Mouse (Mus musculus) G1E (cell line): Measurements from ENCODE around the gene Rasa1. TPM values are rescaled to one million over a fixed set of nuclear protein-coding genes. Genes with fewer than 3 reads are reported as not detected.

ENCODE experiments used
- ATAC-seq: 2 replicates; pipeline ENCODE4 v1.8.0; 2016; ENCODE audit warnings: mild to moderate bottlenecking; ENCODE audit not compliant: insufficient number of reproducible peaks, poor library complexity, low FRiP score, severe bottlenecking; ENCODE audit errors: extremely low read depth
- DNase-seq: peaks from one replicate; pipeline ENCODE4 v3.0.0; 2012; ENCODE audit warnings: low spot score
- H3K27me3 ChIP-seq: 2 replicates; pipeline ENCODE4 v1.6.1; 2012; ENCODE audit warnings: mild to moderate bottlenecking, low read length, inconsistent platforms; ENCODE audit not compliant: insufficient read depth
- H3K36me3 ChIP-seq: replicated peaks from 2 replicates; pipeline ENCODE3; 2012; ENCODE audit warnings: mild to moderate bottlenecking, inconsistent platforms
- H3K4me1 ChIP-seq: 2 replicates; pipeline ENCODE4 v1.6.1; 2012; ENCODE audit warnings: low read depth, low read length, inconsistent platforms, mixed read lengths; ENCODE audit not compliant: insufficient read depth
- H3K4me3 ChIP-seq: 2 replicates; pipeline ENCODE4 v1.5.1; 2012; ENCODE audit warnings: low read depth, mild to moderate bottlenecking, inconsistent platforms, low read length, moderate library complexity, mixed read lengths
- H3K9me3 ChIP-seq: replicated peaks from 2 replicates; pipeline ENCODE4 v1.6.1; 2012; ENCODE audit warnings: inconsistent platforms
- CTCF ChIP-seq: IDR thresholded peaks from 2 replicates; pipeline ENCODE4 v1.5.1; 2012; ENCODE audit warnings: low read depth, low read length, inconsistent platforms, mixed read lengths
- GATA1 ChIP-seq: IDR thresholded peaks from 2 replicates; pipeline ENCODE4 v1.6.1; 2012; ENCODE audit warnings: borderline replicate concordance, low read length, inconsistent platforms, mixed read lengths
- GATA2 ChIP-seq: IDR thresholded peaks from 2 replicates; pipeline ENCODE4 v1.6.1; 2012; ENCODE audit warnings: low read depth, low read length, inconsistent platforms, borderline replicate concordance
- POLR2AphosphoS5 ChIP-seq: IDR thresholded peaks from 2 replicates; pipeline ENCODE4 v1.6.1; 2012; ENCODE audit warnings: low read depth, low read length, inconsistent platforms; ENCODE audit not compliant: insufficient replicate concordance
- TAL1 ChIP-seq: conservative IDR thresholded peaks from 2 replicates; pipeline ENCODE4 v1.6.1; 2012; ENCODE audit warnings: low read depth, low read length, inconsistent platforms, mixed read lengths
- polyA plus RNA-seq: library from polyadenylated mRNA; stranded (reverse); fragments of >175 nt; gene quantifications from 2 replicates; pipeline ENCODE4 v1.2.3, GENCODE M21; 2012
- total RNA-seq, 2 experiments: library from RNA; stranded (forward) in 1 of 2; stranded (reverse) in 1 of 2; fragments of 200-1000 nt in 1 of 2; fragments of >200 nt in 1 of 2; fragmentation: Nextera tagmentation in 1 of 2; gene quantifications; 2 replicates each; pipeline ENCODE4 v1.2.3; 2014 to 2017

The Rasa1 gene
- total RNA-seq (2014; fragmentation: Nextera tagmentation) (261 and 283 TPM in 2 replicates), total RNA-seq (2017) (232 and 270 TPM in 2 replicates), polyA plus RNA-seq (14.1 TPM in 2 replicates)

- DNase-seq, result peak; percentile 73
- peak; percentile 75 for ATAC-seq
- peak within 1 kb of the TSS; percentile 98 for H3K4me3 ChIP-seq
- H3K4me1 ChIP-seq, result peaks cover 12% of the 10 kb centered on the region
- no peaks in the 10 kb centered on the region for H3K27me3 ChIP-seq
- H3K36me3 ChIP-seq, result no peaks in the 10 kb centered on the region
- no peaks in the 10 kb centered on the region for H3K9me3 ChIP-seq
- TF ChIP-seq POLR2AphosphoS5 (no peak), CTCF (no peak), GATA2 (no peak), TAL1 (no peak), GATA1 (no peak)
Observed at GRCm38 (mm10) chr13:85288843-85289713, at the start of gene Rasa1. Gene Rasa1, minus strand, starts transcription at chr13:85289130.

DNA sequence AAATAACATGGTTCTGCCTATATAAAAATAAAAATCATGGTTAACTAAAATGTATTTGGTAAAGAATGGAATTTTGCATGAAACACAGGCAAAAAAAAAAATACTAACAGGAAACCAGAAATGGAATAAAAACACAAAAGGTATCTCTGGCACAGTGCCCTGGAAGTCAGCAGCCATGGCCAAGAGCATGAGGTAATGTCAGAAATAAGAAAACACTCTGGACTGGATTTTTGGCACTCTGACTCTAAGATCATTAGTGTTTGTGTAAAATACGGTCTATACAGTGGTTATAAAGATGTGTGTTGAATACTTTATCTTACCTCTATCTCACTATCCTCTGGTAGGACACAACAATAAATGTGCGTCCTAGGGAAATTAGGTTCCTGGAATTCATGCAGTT is 22.6 kb upstream of the Rasa1 start:
- ATAC-seq, result no peak

DNA sequence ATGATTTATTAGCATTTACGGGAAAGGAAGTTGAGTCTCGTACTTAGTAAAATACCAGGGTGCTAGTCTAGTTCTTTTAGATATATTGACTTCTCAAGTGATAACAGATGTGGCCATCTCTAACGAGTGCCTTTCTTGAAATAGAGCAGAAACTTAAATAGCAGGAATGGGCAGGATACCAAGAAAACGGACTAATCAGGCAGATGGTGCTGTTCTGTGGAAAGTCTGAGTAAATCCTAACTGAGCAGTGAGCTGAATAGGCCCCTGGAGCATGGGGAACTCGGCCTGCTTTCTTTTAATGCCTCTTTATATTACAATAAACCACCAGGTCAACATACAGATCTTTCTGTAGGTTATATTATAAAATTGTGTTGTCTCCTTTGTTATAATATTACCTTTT is 22.0 kb upstream of the Rasa1 start:
- TF ChIP-seq POLR2AphosphoS5 (no peak), TAL1 (no peak), CTCF (no peak), GATA1 (no peak), GATA2 (no peak)
- H3K4me1 ChIP-seq, result no peaks in the 10 kb centered on the region
- ATAC-seq, result no peak

More for the DNA sequence above, 22.6 kb upstream of the Rasa1 start:
- Histone ChIP-seq H3K9me3 (no peaks in the 10 kb centered on the region), H3K27me3 (no peaks in the 10 kb centered on the region), H3K4me3 (no peak overlapping the region), H3K4me1 (no peaks in the 10 kb centered on the region), H3K36me3 (no peaks in the 10 kb centered on the region)
- no peak for TF ChIP-seq POLR2AphosphoS5
- no peak for TF ChIP-seq CTCF
- TF ChIP-seq GATA2, result no peak
- no peak for TF ChIP-seq GATA1
- no peak for DNase-seq

DNA sequence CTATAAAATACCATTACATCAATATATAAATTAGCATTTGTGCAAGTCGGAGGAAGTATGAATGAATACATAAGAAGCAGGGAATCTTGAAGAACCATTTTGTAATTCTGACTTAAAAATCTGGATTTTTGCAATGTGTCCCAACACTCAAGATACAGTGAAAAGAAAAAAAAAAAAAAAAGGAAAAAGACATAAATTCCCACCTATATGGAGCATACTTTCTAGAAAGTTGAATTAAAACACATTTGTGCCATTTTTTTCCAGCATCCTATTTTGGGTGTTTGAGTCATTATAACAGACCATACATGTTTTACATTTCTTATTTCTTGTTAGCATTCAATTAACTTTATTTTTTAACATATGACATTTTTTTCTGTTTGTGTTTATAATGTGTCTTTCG is 21.6 kb upstream of the Rasa1 start:
- Histone ChIP-seq H3K4me1 (no peaks in the 10 kb centered on the region), H3K27me3 (no peaks in the 10 kb centered on the region), H3K36me3 (no peaks in the 10 kb centered on the region), H3K9me3 (no peaks in the 10 kb centered on the region), H3K4me3 (no peak overlapping the region)
- no peak for ATAC-seq
- DNase-seq, result no peak
- TF ChIP-seq TAL1 (no peak), GATA1 (no peak), GATA2 (no peak), POLR2AphosphoS5 (no peak)

More for the DNA sequence above, 22.0 kb upstream of the Rasa1 start:
- DNase-seq, result no peak
- no peaks in the 10 kb centered on the region for H3K36me3 ChIP-seq
- no peaks in the 10 kb centered on the region for H3K27me3 ChIP-seq
- no peak overlapping the region for H3K4me3 ChIP-seq
- H3K9me3 ChIP-seq, result no peaks in the 10 kb centered on the region

GRCm38 (mm10) chr13:85306039-85306438 is 17.1 kb upstream of the Rasa1 start:
- ATAC-seq (no peak), DNase-seq (no peak)
- Histone ChIP-seq H3K9me3 (no peaks in the 10 kb centered on the region), H3K27me3 (no peaks in the 10 kb centered on the region), H3K36me3 (no peaks in the 10 kb centered on the region), H3K4me1 (no peaks in the 10 kb centered on the region), H3K4me3 (no peak overlapping the region)
- TF ChIP-seq GATA1, result no peak
- TF ChIP-seq TAL1, result no peak
- TF ChIP-seq POLR2AphosphoS5, result no peak
- no peak for TF ChIP-seq CTCF
- no peak for TF ChIP-seq GATA2

DNA sequence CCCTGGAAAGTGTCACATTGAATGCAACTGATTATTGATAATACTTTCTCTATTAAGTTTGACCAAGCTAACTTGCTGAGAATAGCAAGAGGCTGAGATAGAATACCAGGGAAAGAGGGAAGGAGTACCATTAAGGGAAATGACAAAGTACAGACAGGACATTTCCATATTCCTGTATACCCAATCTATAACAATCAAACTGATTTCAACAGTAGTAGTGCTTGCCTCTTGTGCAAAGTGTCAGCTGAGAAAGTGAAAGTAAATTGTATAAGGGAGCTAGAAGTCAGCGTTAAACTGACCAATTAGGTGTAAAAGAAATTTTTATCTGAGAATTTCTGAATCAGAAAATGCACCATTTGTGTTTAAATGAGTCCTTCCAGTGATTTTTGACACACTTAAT is 1.7 kb upstream of the Rasa1 start:
- Histone ChIP-seq H3K9me3 (no peaks in the 10 kb centered on the region), H3K4me3 (peak overlapping the region; percentile 46; the same call in 1 of the 2 replicates), H3K36me3 (no peaks in the 10 kb centered on the region), H3K4me1 (peaks cover 10% of the 10 kb centered on the region), H3K27me3 (no peaks in the 10 kb centered on the region)
- no peak for TF ChIP-seq TAL1
- TF ChIP-seq POLR2AphosphoS5, result no peak
- TF ChIP-seq GATA1, result no peak
- no peak for TF ChIP-seq GATA2
- TF ChIP-seq CTCF, result no peak
- no peak for ATAC-seq
- DNase-seq, result no peak
